In the genomic region with DNA sequence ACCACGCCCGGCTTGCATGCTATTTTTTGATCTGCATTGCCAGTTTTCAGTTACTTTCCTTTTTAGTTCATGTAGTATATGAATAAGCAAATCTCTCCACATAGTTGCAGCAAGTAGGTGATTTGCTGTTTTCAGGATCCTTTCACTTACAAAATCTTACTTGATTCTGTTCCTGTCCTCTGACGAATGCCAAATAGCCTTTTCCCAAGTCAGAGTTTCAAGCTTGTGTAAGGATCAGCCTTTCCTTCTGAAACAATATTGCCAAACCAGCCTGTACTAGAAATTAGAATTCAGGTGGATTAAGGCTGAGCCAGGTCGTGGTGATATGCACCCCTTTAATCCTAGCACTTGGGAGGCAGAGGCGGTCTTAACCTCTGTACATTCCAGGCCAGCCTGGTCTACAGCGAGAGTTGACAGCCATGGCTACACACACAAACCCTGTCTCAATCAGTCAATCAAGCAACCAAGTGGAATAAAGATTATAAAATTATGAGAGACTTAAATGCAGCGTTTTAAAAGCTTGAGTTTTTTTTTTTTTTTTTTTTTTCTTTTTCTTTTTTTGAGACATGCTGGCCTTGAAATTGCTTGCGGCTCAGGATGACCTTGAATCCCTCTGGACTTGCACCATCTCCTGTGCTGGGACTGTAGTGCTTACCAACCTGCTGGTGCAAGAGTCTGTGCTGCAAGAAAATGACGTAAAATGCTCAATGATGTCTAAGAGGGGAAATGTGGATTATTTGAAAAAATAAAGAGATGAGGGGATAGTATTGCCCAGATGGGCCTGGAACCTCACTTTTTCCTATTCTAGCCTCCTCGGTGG, we compare ENCODE assay signal across 12 mouse cellular contexts. TPM values are rescaled to one million over a fixed set of nuclear protein-coding genes. Genes with fewer than 3 reads are reported as not detected.
DNase-seq lines count a peak whose midpoint lies in the region; ATAC-seq lines count a peak whose summit lies in the region.
"Had no signal": no experiment of that assay in that cellular context is flagged by ENCODE, and none has a peak within 500 bp of the region (broad histone marks: within the 10 kb centered on the region; RNA-seq: fewer than 3 reads in every experiment).

No protein-coding gene starts in this region.

- ATAC-seq in erythroblast, adult 5-6 weeks (replicated peaks; ENCODE audit: low FRiP score, poor library complexity, severe bottlenecking): no peak
- ATAC-seq in limb, embryonic 13.5 days (ENCODE audit: low FRiP score, low read depth): no peak
- ATAC-seq in midbrain, embryonic 14.5 days (ENCODE audit: low FRiP score, low TSS enrichment): no peak

- no peaks in the 10 kb centered on the region for H3K27me3 ChIP-seq in erythroblast, embryonic 14.5 days (ENCODE audit: control insufficient read depth)
- H3K27me3 ChIP-seq in limb, embryonic 13.5 days: no peaks in the 10 kb centered on the region
- H3K27me3 ChIP-seq in limb, embryonic 10.5 days (ENCODE audit: low read depth, poor library complexity, severe bottlenecking): no peaks in the 10 kb centered on the region
- H3K27me3 ChIP-seq in midbrain, embryonic 14.5 days (ENCODE audit: control insufficient read depth, insufficient read depth, low read length): no peaks in the 10 kb centered on the region
- no peaks in the 10 kb centered on the region for H3K27me3 ChIP-seq in forebrain, embryonic 10.5 days (ENCODE audit: poor library complexity, severe bottlenecking)

- no peaks in the 10 kb centered on the region for H3K9me3 ChIP-seq in erythroblast, embryonic 14.5 days (ENCODE audit: control insufficient read depth, low read length)
- no peaks in the 10 kb centered on the region for H3K9me3 ChIP-seq in limb, embryonic 13.5 days
- H3K9me3 ChIP-seq in limb, embryonic 10.5 days (replicated peaks): no peaks in the 10 kb centered on the region
- H3K9me3 ChIP-seq in midbrain, embryonic 14.5 days (ENCODE audit: control insufficient read depth, low read length): no peaks in the 10 kb centered on the region
- no peaks in the 10 kb centered on the region for H3K9me3 ChIP-seq in forebrain, embryonic 10.5 days

- peak overlapping the region; percentile 77 for H3K4me3 ChIP-seq in erythroblast, embryonic 14.5 days (replicated peaks)
- no peak overlapping the region for H3K4me3 ChIP-seq in limb, embryonic 13.5 days
- H3K4me3 ChIP-seq in limb, embryonic 10.5 days: no peak overlapping the region
- H3K4me3 ChIP-seq in brown adipose tissue, adult 24 weeks (ENCODE audit: insufficient read depth, low read depth, low read length): peak overlapping the region; percentile 25; the same call in 1 of the 2 replicates
- H3K4me3 ChIP-seq in midbrain, embryonic 14.5 days (replicated peaks; ENCODE audit: low read depth, low read length): no peak overlapping the region
- H3K4me3 ChIP-seq in forebrain, embryonic 10.5 days: no peak overlapping the region

- H3K4me2 ChIP-seq in limb, embryonic 13.5 days (replicated peaks): 0 out of 2 replicates have a peak overlapping the region, but pooled peaks have one; percentile 65
- peak overlapping the region; percentile 72 for H3K4me2 ChIP-seq in midbrain, embryonic 14.5 days (ENCODE audit: low read length)

- H3K27ac ChIP-seq in limb, embryonic 13.5 days: no peak overlapping the region
- no peak overlapping the region for H3K27ac ChIP-seq in limb, embryonic 10.5 days
- H3K27ac ChIP-seq in brown adipose tissue, adult 24 weeks (replicated peaks; ENCODE audit: low read depth, low read length): peak overlapping the region; percentile 79
- H3K27ac ChIP-seq in midbrain, embryonic 14.5 days (replicated peaks; ENCODE audit: low read depth, low read length): no peak overlapping the region
- no peak overlapping the region for H3K27ac ChIP-seq in forebrain, embryonic 10.5 days

- 87% methylated on average over 10 of the region's 10 CpGs for WGBS in limb, embryonic 13.5 days
- WGBS in limb, embryonic 10.5 days: 89% methylated on average over 10 of the region's 10 CpGs
- 84% methylated on average over 10 of the region's 10 CpGs for WGBS in midbrain, embryonic 14.5 days
- WGBS in forebrain, embryonic 10.5 days: 92% methylated on average over 10 of the region's 10 CpGs

- H3K4me1 ChIP-seq in erythroblast, embryonic 14.5 days (ENCODE audit: control insufficient read depth): peaks cover 53% of the 10 kb centered on the region
- peaks cover 46% of the 10 kb centered on the region for H3K4me1 ChIP-seq in limb, embryonic 13.5 days
- peaks cover 26% of the 10 kb centered on the region for H3K4me1 ChIP-seq in limb, embryonic 10.5 days
- H3K4me1 ChIP-seq in brown adipose tissue, adult 24 weeks (ENCODE audit: control insufficient read depth, insufficient read depth, insufficient read length, low read length): peaks cover 7% of the 10 kb centered on the region
- H3K4me1 ChIP-seq in midbrain, embryonic 14.5 days (ENCODE audit: control insufficient read depth, insufficient read depth, low read length): peaks cover 18% of the 10 kb centered on the region
- H3K4me1 ChIP-seq in forebrain, embryonic 10.5 days: peaks cover 28% of the 10 kb centered on the region

- H3K36me3 ChIP-seq in erythroblast, embryonic 14.5 days (ENCODE audit: control insufficient read depth): peaks cover 35% of the 10 kb centered on the region
- no peaks in the 10 kb centered on the region for H3K36me3 ChIP-seq in limb, embryonic 13.5 days
- peaks cover 8% of the 10 kb centered on the region; the same call in 1 of the 2 replicates for H3K36me3 ChIP-seq in limb, embryonic 10.5 days
- no peaks in the 10 kb centered on the region for H3K36me3 ChIP-seq in midbrain, embryonic 14.5 days (ENCODE audit: control insufficient read depth, insufficient read depth, low read length)
- peaks cover 6% of the 10 kb centered on the region; the same call in 1 of the 2 replicates for H3K36me3 ChIP-seq in forebrain, embryonic 10.5 days (replicated peaks)

- no peak for DNase-seq in limb, embryonic 10.5 days (ENCODE audit: low spot score)
- DNase-seq in midbrain, embryonic 14.5 days: no peak
- no peak for DNase-seq in forebrain, embryonic 10.5 days (ENCODE audit: extremely low spot score, low spot score)
- no peak for DNase-seq in gastrocnemius, postnatal 10 days
- DNase-seq: cerebellum, adult 11-12 months; heart, postnatal 36 days; kidney, postnatal 14 days; lung, postnatal 10 days had no signal

- no peak overlapping the region for H3K9ac ChIP-seq in limb, embryonic 13.5 days
- 0 out of 2 replicates have a peak overlapping the region, but pooled peaks have one; percentile 21 for H3K9ac ChIP-seq in midbrain, embryonic 14.5 days (replicated peaks; ENCODE audit: low read length)

RNA-seq across cellular contexts. Expression of gene Usp33, which starts 1.9 kb away (rescaled TPM):
- 0.29 and 0.37 TPM in 2 replicates for polyA plus RNA-seq in erythroblast, embryonic 14.5 days (2012)
- total RNA-seq in erythroblast, adult 5-6 weeks (2015; ENCODE audit: low replicate concordance): 55.0 and 59.6 TPM in 2 replicates
- 145 and 182 TPM in 2 replicates for total RNA-seq in erythroblast, adult 5-6 weeks (2017; ENCODE audit: low replicate concordance)
- polyA plus RNA-seq in limb, embryonic 13.5 days (2015; fragmentation: Nextera tagmentation; extraction: Ambion mirVana): 44.1 and 50.6 TPM in 2 replicates
- polyA plus RNA-seq in limb, embryonic 10.5 days (2016; fragmentation: Nextera tagmentation; extraction: Ambion mirVana): 46.4 and 52.0 TPM in 2 replicates
- 21.6 and 24.1 TPM in 2 replicates for polyA plus RNA-seq in brown adipose tissue, adult 24 weeks (2012; ENCODE audit: insufficient read depth, insufficient read length, missing spikeins)
- 76.0 and 117 TPM in 2 replicates for polyA plus RNA-seq in midbrain, embryonic 14.5 days (2014; fragmentation: Nextera tagmentation; extraction: Ambion mirVana)
- polyA plus RNA-seq in forebrain, embryonic 10.5 days (2016; fragmentation: Nextera tagmentation; extraction: Ambion mirVana): 47.4 and 47.8 TPM in 2 replicates
- 10 to 100 TPM; 23.2 to 26.3 TPM for total RNA-seq in gastrocnemius, postnatal 10 days (2021)

RNA-seq across cellular contexts. Expression of gene Miga1, which starts 8.0 kb away (rescaled TPM):
- polyA plus RNA-seq in erythroblast, embryonic 14.5 days (2012): 0.16 and 0.55 TPM in 2 replicates
- 3.3 and 5.0 TPM in 2 replicates for total RNA-seq in erythroblast, adult 5-6 weeks (2015; ENCODE audit: low replicate concordance)
- total RNA-seq in erythroblast, adult 5-6 weeks (2017; ENCODE audit: low replicate concordance): 2.1 and 6.3 TPM in 2 replicates
- 19.0 and 21.9 TPM in 2 replicates for polyA plus RNA-seq in limb, embryonic 13.5 days (2015; fragmentation: Nextera tagmentation; extraction: Ambion mirVana)
- 16.8 and 21.5 TPM in 2 replicates for polyA plus RNA-seq in limb, embryonic 10.5 days (2016; fragmentation: Nextera tagmentation; extraction: Ambion mirVana)
- polyA plus RNA-seq in brown adipose tissue, adult 24 weeks (2012; ENCODE audit: insufficient read depth, insufficient read length, missing spikeins): 1.7 and 3.4 TPM in 2 replicates
- polyA plus RNA-seq in midbrain, embryonic 14.5 days (2014; fragmentation: Nextera tagmentation; extraction: Ambion mirVana): 19.3 and 23.7 TPM in 2 replicates
- polyA plus RNA-seq in forebrain, embryonic 10.5 days (2016; fragmentation: Nextera tagmentation; extraction: Ambion mirVana): 19.3 and 22.1 TPM in 2 replicates
- total RNA-seq in gastrocnemius, postnatal 10 days (2021): 1 to 10 TPM; 4.2 to 4.6 TPM

RNA-seq across cellular contexts. Expression of gene Zzz3, which starts 47.1 kb away (rescaled TPM):
- polyA plus RNA-seq in erythroblast, embryonic 14.5 days (2012): 0.25 and 0.35 TPM in 2 replicates
- 12.1 and 16.9 TPM in 2 replicates for total RNA-seq in erythroblast, adult 5-6 weeks (2015; ENCODE audit: low replicate concordance)
- total RNA-seq in erythroblast, adult 5-6 weeks (2017; ENCODE audit: low replicate concordance): 15.5 and 16.9 TPM in 2 replicates
- polyA plus RNA-seq in limb, embryonic 13.5 days (2015; fragmentation: Nextera tagmentation; extraction: Ambion mirVana): 46.7 and 49.3 TPM in 2 replicates
- polyA plus RNA-seq in limb, embryonic 10.5 days (2016; fragmentation: Nextera tagmentation; extraction: Ambion mirVana): 57.8 and 60.1 TPM in 2 replicates
- polyA plus RNA-seq in brown adipose tissue, adult 24 weeks (2012; ENCODE audit: insufficient read depth, insufficient read length, missing spikeins): 13.0 and 15.2 TPM in 2 replicates
- polyA plus RNA-seq in midbrain, embryonic 14.5 days (2014; fragmentation: Nextera tagmentation; extraction: Ambion mirVana): 34.2 and 46.7 TPM in 2 replicates
- polyA plus RNA-seq in forebrain, embryonic 10.5 days (2016; fragmentation: Nextera tagmentation; extraction: Ambion mirVana): 56.4 and 60.7 TPM in 2 replicates
- total RNA-seq in gastrocnemius, postnatal 10 days (2021): 10 to 100 TPM; 18.2 to 26.8 TPM

Comparison
In these comparisons a context has a peak if more than half of its experiments do, and no peak if none do; other contexts are left out.
1. H3K4me3 ChIP-seq: peak in erythroblast, embryonic 14.5 days (single experiment) and brown adipose tissue, adult 24 weeks (single experiment); none in limb, embryonic 13.5 days (single experiment), limb, embryonic 10.5 days (single experiment), midbrain, embryonic 14.5 days (single experiment) and forebrain, embryonic 10.5 days (single experiment).
2. RNA of gene Usp33, which starts 1.9 kb away (polyA plus RNA-seq): 76.0 to 117 TPM in midbrain, embryonic 14.5 days, 46.4 to 52.0 TPM in limb, embryonic 10.5 days, 44.1 to 50.6 TPM in limb, embryonic 13.5 days, 47.4 to 47.8 TPM in forebrain, embryonic 10.5 days and 21.6 to 24.1 TPM in brown adipose tissue, adult 24 weeks; 0.29 to 0.37 TPM in erythroblast, embryonic 14.5 days; every median in the first group is over 10 times any median in the second.
3. RNA of gene Zzz3, which starts 47.1 kb away (polyA plus RNA-seq): 57.8 to 60.1 TPM in limb, embryonic 10.5 days, 56.4 to 60.7 TPM in forebrain, embryonic 10.5 days, 46.7 to 49.3 TPM in limb, embryonic 13.5 days, 34.2 to 46.7 TPM in midbrain, embryonic 14.5 days and 13.0 to 15.2 TPM in brown adipose tissue, adult 24 weeks; 0.25 to 0.35 TPM in erythroblast, embryonic 14.5 days; every median in the first group is over 10 times any median in the second.